Mouse (Mus musculus): ENCODE measurements around the gene Pou2f3. TPM values are rescaled to one million over a fixed set of nuclear protein-coding genes. Genes with fewer than 3 reads are reported as not detected.
"Not testable (repeated sequence)": the region's sequence is repeated elsewhere in the genome, so short reads cannot be mapped to it uniquely, and the experiment has no call there.

Gene Pou2f3
- polyA plus RNA-seq, 1 experiment, result not detected

- Histone ChIP-seq H3K4me3 (replicated peaks) (no peak overlapping the region), H3K4me1 (no peaks in the 10 kb centered on the region), H3K27me3 (replicated peaks) (peaks cover 59% of the 10 kb centered on the region), H3K9me3 (no peaks in the 10 kb centered on the region), H3K36me3 (replicated peaks; ENCODE audit: low read length) (no peaks in the 10 kb centered on the region)
- TF ChIP-seq FLI1 (IDR thresholded peaks at IDR 0.05; ENCODE audit: low read length), result no peak
- no peak for TF ChIP-seq GATA1 (IDR thresholded peaks at IDR 0.05; ENCODE audit: borderline replicate concordance, low read length)
Measured at GRCm38 (mm10) chr9:43149498-43149897, 60.7 kb downstream of the Pou2f3 start.

GRCm38 (mm10) chr9:43145196-43145595, 65.0 kb downstream of the Pou2f3 start:
- TF ChIP-seq GATA1 (IDR thresholded peaks at IDR 0.05; ENCODE audit: borderline replicate concordance, low read length) (no peak), FLI1 (IDR thresholded peaks at IDR 0.05; ENCODE audit: low read length) (no peak)
- peaks cover 55% of the 10 kb centered on the region for H3K27me3 ChIP-seq (replicated peaks)
- no peak overlapping the region for H3K4me3 ChIP-seq (replicated peaks)
- no peaks in the 10 kb centered on the region for H3K9me3 ChIP-seq
- no peaks in the 10 kb centered on the region for H3K36me3 ChIP-seq (replicated peaks; ENCODE audit: low read length)
- H3K4me1 ChIP-seq, result no peaks in the 10 kb centered on the region

- no peaks in the 10 kb centered on the region for H3K4me1 ChIP-seq
- H3K36me3 ChIP-seq (replicated peaks; ENCODE audit: low read length), result no peaks in the 10 kb centered on the region
- H3K9me3 ChIP-seq, result no peaks in the 10 kb centered on the region
- TF ChIP-seq GATA1 (IDR thresholded peaks at IDR 0.05; ENCODE audit: borderline replicate concordance, low read length) (no peak), FLI1 (IDR thresholded peaks at IDR 0.05; ENCODE audit: low read length) (no peak)
- H3K4me3 ChIP-seq (replicated peaks), result no peak overlapping the region
- H3K27me3 ChIP-seq (replicated peaks), result peaks cover 55% of the 10 kb centered on the region
Measured at GRCm38 (mm10) chr9:43144206-43144810, 65.9 kb downstream of the Pou2f3 start.

- H3K36me3 ChIP-seq (replicated peaks; ENCODE audit: low read length), result no peaks in the 10 kb centered on the region
- TF ChIP-seq FLI1 (IDR thresholded peaks at IDR 0.05; ENCODE audit: low read length) (no peak), GATA1 (IDR thresholded peaks at IDR 0.05; ENCODE audit: borderline replicate concordance, low read length) (no peak)
Measured at GRCm38 (mm10) chr9:43141839-43142238, 68.3 kb downstream of the Pou2f3 start.

GRCm38 (mm10) chr9:43133525-43133924, 76.6 kb downstream of the Pou2f3 start:
- no peaks in the 10 kb centered on the region for H3K36me3 ChIP-seq (replicated peaks; ENCODE audit: low read length)
- no peak for TF ChIP-seq GATA1 (IDR thresholded peaks at IDR 0.05; ENCODE audit: borderline replicate concordance, low read length)
- no peak for TF ChIP-seq FLI1 (IDR thresholded peaks at IDR 0.05; ENCODE audit: low read length)
- H3K27me3 ChIP-seq (replicated peaks), result peaks cover 43% of the 10 kb centered on the region
- no peak overlapping the region for H3K4me3 ChIP-seq (replicated peaks)
- H3K9me3 ChIP-seq, result peaks cover 3% of the 10 kb centered on the region
- H3K4me1 ChIP-seq, result no peaks in the 10 kb centered on the region

More at GRCm38 (mm10) chr9:43141839-43142238, 68.3 kb downstream of the Pou2f3 start:
- H3K4me1 ChIP-seq, result no peaks in the 10 kb centered on the region
- no peak overlapping the region for H3K4me3 ChIP-seq (replicated peaks)
- no peaks in the 10 kb centered on the region for H3K9me3 ChIP-seq
- peaks cover 56% of the 10 kb centered on the region for H3K27me3 ChIP-seq (replicated peaks)

- TF ChIP-seq FLI1 (IDR thresholded peaks at IDR 0.05; ENCODE audit: low read length), result no peak
- no peak for TF ChIP-seq GATA1 (IDR thresholded peaks at IDR 0.05; ENCODE audit: borderline replicate concordance, low read length)
- Histone ChIP-seq H3K4me1 (no peaks in the 10 kb centered on the region), H3K36me3 (replicated peaks; ENCODE audit: low read length) (no peaks in the 10 kb centered on the region), H3K27me3 (replicated peaks) (peaks cover 39% of the 10 kb centered on the region), H3K9me3 (peaks cover 3% of the 10 kb centered on the region), H3K4me3 (replicated peaks) (no peak overlapping the region)
Measured at GRCm38 (mm10) chr9:43132380-43132779, 77.8 kb downstream of the Pou2f3 start.

- Histone ChIP-seq H3K36me3 (replicated peaks; ENCODE audit: low read length) (no peaks in the 10 kb centered on the region), H3K4me1 (no peaks in the 10 kb centered on the region), H3K9me3 (peaks cover 3% of the 10 kb centered on the region), H3K4me3 (replicated peaks) (no peak overlapping the region), H3K27me3 (replicated peaks) (peaks cover 43% of the 10 kb centered on the region)
- TF ChIP-seq FLI1 (IDR thresholded peaks at IDR 0.05; ENCODE audit: low read length) (no peak), GATA1 (IDR thresholded peaks at IDR 0.05; ENCODE audit: borderline replicate concordance, low read length) (no peak)
Measured at GRCm38 (mm10) chr9:43131940-43132339, 78.2 kb downstream of the Pou2f3 start.

- Histone ChIP-seq H3K36me3 (replicated peaks; ENCODE audit: low read length) (no peaks in the 10 kb centered on the region), H3K4me1 (no peaks in the 10 kb centered on the region), H3K27me3 (replicated peaks) (peaks cover 51% of the 10 kb centered on the region), H3K4me3 (replicated peaks) (no peak overlapping the region), H3K9me3 (peaks cover 3% of the 10 kb centered on the region)
- TF ChIP-seq FLI1 (IDR thresholded peaks at IDR 0.05; ENCODE audit: low read length), result no peak
Measured at GRCm38 (mm10) chr9:43130684-43131083, 79.5 kb downstream of the Pou2f3 start.

GRCm38 (mm10) chr9:43127101-43127787, 82.9 kb downstream of the Pou2f3 start:
- H3K4me1 ChIP-seq, result no peaks in the 10 kb centered on the region
- peaks cover 43% of the 10 kb centered on the region for H3K27me3 ChIP-seq (replicated peaks)
- H3K9me3 ChIP-seq, result peaks cover 3% of the 10 kb centered on the region
- TF ChIP-seq GATA1 (IDR thresholded peaks at IDR 0.05; ENCODE audit: borderline replicate concordance, low read length) (no peak), FLI1 (IDR thresholded peaks at IDR 0.05; ENCODE audit: low read length) (no peak)
- H3K36me3 ChIP-seq (replicated peaks; ENCODE audit: low read length), result no peaks in the 10 kb centered on the region
- no peak overlapping the region for H3K4me3 ChIP-seq (replicated peaks)

- Histone ChIP-seq H3K4me1 (no peaks in the 10 kb centered on the region), H3K4me3 (replicated peaks) (no peak overlapping the region), H3K9me3 (no peaks in the 10 kb centered on the region), H3K27me3 (replicated peaks) (peaks cover 47% of the 10 kb centered on the region), H3K36me3 (replicated peaks; ENCODE audit: low read length) (no peaks in the 10 kb centered on the region)
- TF ChIP-seq FLI1 (IDR thresholded peaks at IDR 0.05; ENCODE audit: low read length) (no peak), GATA1 (IDR thresholded peaks at IDR 0.05; ENCODE audit: borderline replicate concordance, low read length) (no peak)
Measured at GRCm38 (mm10) chr9:43122379-43122778, 87.8 kb downstream of the Pou2f3 start.

- H3K27me3 ChIP-seq (replicated peaks), result peaks cover 46% of the 10 kb centered on the region
- H3K36me3 ChIP-seq (replicated peaks; ENCODE audit: low read length); H3K9me3 ChIP-seq; H3K4me1 ChIP-seq; H3K4me3 ChIP-seq (replicated peaks): not testable (repeated sequence)
Measured at GRCm38 (mm10) chr9:43121948-43122347, 88.2 kb downstream of the Pou2f3 start.

All from megakaryocyte, embryonic 14.5 days (primary cell).